Mouse (Mus musculus): ENCODE results near the gene Eya4.

The Eya4 gene

DNA sequence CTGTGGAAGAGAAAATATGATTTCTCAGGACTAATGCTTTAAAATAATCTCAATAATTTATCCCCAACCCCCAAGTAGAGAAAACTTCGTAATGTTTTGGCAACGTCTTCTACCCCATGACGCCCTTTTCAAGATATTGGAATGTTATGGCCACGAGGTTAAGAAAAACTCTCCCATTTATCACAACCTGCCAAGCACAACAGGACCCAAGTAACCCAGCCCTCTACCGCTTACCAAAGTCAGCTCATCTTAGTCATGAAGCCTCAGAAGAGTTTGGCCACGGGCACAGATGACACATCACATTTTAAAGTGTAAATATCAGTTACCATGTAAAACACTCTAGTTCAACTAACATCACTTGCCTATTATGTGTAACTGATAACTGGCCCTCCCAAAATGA is 117.2 kb downstream of the Eya4 start:
- DNase-seq (ENCODE audit: low read depth, low spot score) = no peak

DNA sequence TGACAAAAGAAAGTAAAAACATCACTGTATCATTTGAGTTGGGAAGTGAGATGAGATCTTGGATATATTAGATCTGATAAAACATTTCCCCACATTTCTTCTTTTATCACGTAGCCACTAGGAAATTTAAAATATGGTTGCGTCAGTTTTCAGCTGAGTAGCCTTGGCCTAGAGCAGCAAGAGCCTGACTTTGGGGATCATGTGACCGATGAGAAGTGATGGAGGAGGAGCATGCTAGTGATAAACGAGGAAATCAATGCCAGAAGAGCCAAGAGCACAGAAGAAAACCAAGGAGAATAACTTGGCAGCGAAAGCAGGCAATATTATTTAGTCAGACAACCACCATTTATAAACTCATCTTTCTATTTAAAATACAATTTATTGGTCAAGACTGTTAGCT is 119.7 kb downstream of the Eya4 start:
- no peak for DNase-seq (ENCODE audit: low read depth, low spot score)

DNA sequence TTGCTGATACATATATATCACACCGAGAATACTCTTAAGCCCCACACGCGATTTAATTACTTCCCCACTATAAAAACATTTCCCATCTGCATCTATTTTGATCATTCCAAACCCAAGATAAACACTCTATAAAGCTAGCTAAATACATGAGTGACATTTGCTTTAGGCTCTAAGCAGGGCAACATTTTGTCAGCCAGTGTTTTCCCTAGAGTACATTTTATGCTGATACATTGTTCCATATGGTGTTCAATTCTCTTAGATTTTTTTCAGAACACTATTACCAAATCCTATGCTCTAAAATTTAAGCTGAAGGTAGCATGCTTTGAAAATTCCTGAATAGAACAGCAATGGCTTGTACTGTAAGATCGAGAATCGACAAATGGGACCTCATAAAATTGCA is 127.2 kb downstream of the Eya4 start:
- no peak for DNase-seq (ENCODE audit: low read depth, low spot score)

DNA sequence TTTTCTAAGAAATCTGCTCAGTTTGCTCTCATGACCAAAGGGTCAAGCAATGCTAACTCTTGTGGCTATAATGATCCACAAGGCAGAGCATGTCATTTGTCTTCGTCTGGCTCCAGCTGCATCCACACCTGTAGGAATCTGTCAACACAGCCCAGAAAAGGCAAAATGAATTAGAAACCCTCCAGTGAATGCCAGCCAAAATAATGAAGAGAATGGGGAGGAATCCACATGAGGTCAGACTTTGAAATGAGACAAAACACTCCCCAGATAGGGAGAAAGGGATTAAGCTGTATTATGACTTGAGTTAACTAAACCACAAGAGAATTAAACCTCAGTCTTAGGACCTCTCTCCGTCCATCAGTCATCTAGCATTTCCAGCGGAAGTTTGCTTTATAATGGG is 130.2 kb downstream of the Eya4 start:
- no peak for DNase-seq (ENCODE audit: low read depth, low spot score)

DNA sequence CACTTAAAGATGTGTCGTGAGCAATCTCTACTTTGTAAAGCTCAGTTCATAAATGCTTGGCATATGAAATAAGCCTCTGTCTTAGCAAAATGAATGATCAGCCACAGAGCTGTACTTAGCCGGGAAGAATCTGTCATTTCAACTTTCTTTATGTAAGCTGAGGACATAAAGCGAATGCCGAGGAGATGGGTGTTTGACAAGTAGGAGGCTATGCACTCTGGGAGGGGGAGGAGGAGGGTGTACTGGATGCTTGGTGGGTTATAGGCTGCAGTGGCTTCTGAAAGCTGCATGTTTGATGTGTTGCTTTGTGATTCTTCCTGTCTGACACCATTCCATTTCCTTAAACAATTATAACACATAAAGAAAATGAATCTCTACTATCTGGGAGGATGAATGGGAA is 133.8 kb downstream of the Eya4 start:
- DNase-seq (ENCODE audit: low read depth, low spot score) = no peak

DNA sequence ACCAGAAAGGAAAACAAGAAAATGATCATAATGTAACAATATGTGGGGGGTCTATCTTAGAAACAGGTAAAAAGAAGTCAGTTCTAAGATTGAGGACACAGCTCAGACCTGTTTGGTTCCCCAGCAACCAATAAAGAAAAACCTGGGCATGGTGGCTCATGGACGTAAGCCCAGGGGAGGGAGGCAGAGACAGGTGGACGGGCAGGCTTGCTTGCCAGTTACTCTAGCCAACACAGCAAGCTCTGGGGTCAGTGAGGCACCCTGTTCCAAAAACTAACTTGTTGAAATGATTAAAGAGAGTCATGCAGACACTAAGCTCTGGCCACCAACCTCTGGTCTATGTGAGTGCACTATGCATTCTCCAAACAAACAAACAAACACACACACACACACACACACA is 139.2 kb downstream of the Eya4 start:
- DNase-seq (ENCODE audit: low read depth, low spot score) = no peak

DNA sequence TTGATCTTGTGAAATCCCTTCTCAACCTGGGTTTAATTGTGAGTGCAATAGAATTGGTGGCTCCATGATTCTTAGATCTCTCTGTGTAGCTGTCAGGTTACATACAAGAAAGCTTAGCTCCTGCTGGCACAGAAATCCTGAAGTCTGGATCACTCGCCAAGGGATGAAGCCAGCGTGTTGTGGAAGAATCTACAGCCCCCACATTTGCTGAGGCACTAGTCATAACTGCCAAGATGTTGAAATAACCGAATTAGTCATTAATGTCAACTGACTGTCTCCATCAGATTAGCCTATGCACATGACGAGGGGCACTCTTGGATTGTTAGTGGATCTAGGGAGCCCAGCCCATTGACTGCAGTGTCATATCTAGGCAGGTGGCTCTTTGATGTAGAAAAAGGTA is 146.7 kb downstream of the Eya4 start:
- no peak for DNase-seq (ENCODE audit: low read depth, low spot score)

DNA sequence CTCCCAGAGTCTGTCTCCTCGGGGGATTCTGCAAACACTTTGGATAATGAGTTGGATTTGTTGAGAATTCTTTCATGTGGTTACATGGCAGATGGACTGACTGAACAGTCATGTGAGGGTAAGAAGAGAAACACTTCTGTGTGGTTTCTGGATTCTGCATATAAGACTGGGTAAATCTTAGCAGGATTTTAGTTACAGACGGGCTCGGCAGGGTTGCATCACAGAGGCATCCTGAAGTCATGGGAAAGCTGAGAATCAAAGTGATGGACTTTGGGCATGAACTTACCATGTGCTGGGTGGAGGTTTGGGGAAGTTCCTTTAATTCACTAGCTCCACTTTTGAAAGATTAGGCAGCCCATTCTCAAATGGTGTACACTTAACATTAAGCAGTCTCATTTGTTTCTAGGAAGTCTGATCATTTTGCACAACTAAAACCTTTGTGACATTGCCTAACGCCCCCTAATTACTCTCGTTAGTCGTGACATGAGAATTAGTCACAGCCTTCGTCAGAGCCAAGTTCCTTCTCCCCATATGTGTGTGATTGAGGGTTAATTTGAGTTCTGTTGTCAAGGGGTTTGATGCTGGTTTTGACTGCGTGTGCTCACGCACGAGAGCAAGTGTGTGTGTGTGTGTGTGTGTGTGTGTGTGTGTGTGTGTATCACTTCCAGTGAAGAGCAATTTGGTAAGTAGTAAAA is 147.3 kb downstream of the Eya4 start:
- no peak for DNase-seq (ENCODE audit: low read depth, low spot score)

DNA sequence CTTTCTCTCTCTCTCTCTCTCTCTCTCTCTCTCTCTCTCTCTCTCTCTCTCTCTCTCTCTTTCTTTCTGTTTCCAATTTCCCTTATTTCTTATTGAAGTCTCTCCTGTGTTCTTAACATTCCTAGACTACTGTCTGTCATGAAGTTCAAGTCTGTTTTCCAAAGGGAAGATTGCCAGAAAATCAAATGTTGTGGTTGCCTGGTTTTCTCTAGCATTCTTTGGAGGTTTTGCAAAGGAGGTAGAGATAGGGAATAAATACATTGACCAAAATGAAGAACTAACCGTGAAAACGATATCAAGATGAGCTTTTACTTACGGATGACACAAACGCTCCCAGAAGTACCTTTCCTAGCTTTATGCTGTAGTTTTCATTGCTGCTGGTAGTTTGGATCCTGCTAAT is 148.0 kb downstream of the Eya4 start:
- DNase-seq (ENCODE audit: low read depth, low spot score) = no peak

DNA sequence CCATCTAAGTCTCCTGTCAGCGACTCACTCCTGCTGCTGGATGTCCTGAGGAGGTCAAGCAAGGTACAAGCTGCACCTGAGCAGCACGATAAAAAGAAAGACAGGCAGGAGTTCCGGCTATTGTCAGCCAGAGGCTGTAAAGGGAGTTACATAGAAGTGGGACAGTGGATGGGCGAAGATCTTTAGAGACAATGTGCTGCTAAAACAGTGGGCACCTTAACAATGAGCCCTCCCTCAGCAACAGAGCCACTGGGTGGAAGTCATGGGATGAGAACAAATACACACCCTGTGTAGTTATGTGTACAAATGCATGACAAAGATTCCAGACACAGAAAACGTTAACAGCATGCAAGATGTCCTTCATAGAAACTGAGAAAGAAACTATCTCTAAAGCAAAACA is 152.3 kb downstream of the Eya4 start:
- peak; percentile 5 for DNase-seq (ENCODE audit: low read depth, low spot score)

DNA sequence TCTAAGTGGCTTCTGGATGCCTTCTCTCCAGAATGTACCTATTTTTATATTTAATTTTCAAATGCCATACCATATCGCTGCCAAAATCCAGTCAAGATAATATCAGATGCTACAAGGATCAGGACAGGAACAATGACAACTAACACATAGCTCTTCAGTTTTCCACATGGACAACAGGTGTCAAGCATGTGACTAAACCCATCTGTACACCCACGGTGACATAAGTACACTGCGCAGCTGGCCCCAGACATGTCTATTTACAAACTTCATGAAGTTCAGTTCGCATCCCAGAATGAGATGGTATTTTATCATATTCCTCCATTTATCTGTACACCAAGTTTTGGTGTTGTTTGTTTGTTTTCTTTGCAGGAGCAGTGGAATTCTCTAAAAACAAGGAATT is 154.2 kb downstream of the Eya4 start:
- no peak for DNase-seq (ENCODE audit: low read depth, low spot score)

DNA sequence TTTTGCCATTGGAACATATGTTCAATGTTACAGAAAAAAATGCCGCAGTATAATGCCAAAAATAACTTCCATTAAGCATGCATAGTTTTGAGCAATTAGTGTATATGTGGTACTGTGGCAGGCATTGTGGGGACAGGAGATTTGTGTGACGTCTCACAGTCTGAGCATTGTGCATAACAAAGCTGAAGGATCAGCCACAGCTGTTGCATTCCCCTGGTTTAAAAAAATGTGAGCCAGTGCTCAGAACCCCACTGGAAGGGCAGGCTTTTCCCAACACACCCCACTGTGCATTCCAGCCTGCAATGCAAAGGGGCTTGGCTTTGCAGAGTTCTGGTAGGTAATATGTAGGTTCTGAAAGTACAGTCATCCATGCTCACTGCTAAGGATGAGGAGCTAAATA is 155.2 kb downstream of the Eya4 start:
- DNase-seq (ENCODE audit: low read depth, low spot score) = peak; percentile 36

DNA sequence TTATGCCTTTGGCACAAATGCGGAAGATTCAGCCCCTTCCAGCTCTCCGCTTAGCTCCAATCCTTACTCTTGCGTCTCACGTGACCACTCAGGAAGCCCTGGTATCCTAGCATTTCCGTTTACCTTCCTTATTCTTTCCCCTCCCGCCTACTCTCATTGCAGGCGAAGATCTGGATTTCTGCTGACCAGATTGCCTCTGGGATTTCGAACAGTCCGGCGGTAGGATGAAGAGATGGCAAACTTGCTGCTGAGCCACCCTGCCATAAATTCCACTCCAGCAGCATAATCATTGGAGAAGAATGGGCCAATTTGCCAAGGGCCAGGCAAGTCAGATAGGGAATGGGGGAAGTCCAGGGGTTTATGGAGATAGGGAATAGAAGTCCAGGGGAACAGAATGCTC is 160.8 kb downstream of the Eya4 start:
- no peak for DNase-seq (ENCODE audit: low read depth, low spot score)

DNA sequence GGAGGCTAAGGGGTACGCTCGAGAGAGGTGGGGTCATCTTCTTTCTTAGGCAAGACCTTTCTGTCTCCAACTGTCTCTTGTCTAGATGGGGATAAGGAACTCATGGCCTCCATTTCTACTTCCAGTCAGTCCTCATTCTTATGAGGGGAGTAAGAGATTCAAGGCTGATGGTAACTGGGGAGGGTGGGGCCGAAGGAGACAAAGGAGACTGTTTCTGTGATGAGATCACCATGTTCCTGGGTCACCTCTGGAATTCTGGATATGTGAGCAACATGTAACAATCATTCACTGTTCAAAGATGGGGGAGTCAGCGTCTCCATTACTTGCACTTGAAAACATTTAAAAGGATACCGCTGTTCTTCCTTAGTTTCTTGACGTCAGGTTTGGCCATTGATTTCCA is 165.2 kb downstream of the Eya4 start:
- DNase-seq (ENCODE audit: low read depth, low spot score) = no peak

DNA sequence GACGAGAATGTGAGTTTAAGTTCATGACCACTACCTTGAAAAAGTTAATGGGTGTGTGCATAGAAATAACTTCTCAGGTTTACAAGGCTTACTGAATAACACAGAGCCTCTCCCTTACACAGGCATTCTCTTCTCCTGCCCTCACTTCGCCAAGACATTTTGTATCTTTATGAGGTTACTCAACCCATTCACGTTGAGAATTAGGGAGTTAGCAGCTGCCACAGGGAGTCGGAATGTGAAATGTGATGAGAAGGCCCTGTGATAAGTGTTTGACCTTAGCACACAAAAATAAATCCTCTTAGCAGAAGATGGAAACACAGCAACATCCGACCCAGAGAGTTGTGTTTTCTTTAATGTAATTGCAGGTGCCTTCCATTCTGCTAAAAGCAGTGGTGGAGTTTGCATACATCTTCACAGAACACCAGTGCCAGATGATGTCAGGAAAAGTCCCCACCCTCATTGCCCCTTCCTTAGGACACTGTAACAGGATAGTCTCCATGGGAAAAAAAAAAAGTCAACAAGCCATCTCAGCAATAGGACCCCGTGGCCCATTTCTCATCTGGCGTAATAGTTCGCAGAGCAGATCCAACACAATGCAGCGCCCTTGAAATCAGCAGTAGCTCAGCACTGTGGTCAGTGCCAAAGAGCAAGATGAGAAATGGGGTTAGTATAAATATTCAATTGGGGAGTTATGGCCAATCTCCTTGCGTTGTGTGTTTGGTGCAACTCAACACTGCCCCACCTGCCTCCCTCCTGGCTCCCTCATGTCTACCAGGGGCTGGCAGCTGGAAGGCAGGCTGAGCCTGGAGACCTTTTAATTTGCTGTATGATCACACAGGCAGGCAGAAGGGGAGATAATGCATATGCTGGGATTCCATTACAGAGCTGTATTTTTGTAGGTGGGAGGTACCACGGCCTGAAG is 168.8 kb downstream of the Eya4 start:
- no peak for DNase-seq (ENCODE audit: low read depth, low spot score)

DNA sequence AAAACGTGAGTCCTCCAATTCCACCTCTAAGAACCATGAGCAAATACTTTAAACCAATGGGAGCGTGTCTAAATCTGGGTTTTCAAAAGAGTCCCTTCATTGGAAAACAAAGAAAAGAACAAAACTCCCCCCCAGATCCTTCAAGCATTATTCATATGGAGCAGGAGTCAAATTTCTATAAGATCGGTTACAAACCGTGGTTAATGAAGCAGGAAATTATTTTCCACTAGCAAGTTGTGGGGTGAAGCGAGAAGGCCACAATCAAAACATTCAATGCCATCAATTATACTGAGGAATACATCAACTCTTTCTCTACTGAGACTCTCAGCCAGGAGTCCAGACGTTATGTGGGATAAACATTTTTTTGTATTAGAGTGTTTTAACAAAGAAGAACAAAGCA is 171.3 kb downstream of the Eya4 start:
- DNase-seq (ENCODE audit: low read depth, low spot score) = no peak

DNA sequence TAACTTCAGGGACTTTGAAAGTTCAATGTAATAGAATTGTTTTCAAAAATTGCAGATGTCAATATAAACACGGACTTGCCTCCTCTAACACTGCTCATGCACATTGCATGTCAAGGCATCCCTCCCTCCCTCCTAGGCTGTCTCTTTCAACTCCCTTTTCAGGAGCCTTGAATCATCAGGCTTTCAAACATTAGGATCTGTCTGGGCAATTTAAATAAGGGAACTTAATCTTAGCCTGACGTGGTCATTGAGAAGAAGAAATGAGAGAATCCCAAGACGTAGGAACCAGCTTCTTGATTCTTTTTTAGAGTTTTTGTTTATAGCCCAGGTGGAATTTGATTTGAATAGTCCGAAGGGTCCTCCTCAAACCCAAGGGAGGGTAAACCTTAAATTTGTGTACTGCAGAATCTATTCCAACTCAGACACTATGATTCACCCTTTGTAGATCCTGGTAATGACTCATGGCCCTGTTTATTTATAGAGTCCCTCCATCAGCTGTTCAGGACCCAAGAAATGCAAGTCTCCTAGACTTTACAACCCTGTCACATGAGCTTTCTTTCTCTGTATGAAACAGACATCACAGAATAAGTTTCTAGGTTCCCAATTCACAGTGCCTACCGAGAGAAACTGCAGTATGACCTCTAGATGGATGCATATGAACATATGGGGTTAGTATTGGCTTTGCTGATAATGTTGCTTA is 173.1 kb downstream of the Eya4 start:
- no peak for DNase-seq (ENCODE audit: low read depth, low spot score)

DNA sequence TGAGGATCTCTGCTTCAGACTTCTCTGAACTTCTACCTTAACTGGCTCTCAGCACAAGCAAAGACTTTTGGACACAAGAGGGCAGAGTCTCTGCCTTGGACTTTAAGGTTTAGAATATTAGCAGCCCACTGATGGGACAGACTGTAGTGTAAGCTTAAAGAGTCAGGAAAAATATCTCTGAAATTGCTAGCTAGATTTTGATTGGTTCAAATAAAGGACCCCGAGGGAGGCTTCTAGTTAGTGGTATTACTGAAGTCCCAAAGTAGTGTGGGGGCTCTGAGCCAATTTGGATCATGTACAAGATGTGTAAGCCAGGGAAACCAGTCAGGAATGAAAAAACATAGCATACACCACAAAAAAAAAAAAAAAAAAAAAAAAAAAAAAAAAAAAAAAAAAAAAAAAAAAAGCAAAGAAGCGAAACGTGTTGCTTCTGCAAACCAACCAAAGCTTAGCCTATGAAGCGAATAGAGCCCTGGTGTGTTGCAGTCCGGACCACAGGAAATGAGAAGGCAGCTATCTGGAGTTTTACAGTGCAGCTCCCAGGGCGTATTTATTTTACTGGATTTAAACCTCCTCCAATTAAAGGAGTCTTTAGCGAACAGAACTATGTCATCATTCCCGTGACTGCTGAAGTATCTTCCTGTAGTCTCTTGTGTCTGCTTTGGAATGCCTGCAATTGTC is 173.8 kb downstream of the Eya4 start:
- no peak for DNase-seq (ENCODE audit: low read depth, low spot score)

DNA sequence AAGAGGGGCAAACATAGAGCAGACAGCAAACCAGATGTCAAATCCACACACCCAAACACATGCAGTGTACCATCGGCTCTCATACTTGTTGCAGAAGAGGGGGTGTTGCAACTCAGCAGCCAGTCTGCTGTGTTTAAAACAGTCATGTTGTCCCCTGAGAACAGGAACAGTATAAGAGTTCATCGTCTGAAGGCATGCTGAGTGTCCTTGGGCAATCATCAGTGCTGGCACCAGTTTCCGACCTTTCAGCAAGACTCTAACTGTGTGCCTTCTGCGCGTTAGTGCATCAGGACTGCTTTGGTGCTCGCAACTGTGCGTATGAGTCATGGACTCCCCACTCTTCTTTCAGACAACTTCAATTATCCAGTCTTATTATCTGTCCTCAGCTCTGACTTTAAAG is 179.0 kb downstream of the Eya4 start:
- DNase-seq (ENCODE audit: low read depth, low spot score) = no peak

DNA sequence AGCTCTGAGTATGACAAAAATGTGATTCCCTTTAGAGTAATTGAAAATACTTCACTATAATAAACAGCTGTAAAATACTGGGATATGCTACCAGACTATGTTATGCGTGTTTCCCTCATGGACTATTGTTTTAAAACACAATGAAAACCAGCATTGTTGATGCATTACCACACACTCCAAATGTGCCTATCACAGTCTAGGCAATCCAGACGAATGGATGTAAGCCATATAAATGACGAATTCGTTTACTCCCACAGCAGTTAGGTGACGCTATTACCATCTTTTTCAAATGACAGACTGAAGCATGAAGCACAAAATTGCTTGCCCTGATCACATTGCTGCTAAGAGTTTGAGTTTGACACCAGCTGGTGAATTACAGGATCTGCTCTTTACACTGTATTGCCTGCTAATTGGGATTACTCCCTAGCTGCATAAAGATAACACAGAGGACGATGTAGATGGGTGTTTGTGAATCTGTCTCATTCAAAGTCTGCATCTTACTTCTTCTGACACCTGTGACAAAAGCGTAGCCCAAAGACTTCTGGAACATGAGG is 185.4 kb downstream of the Eya4 start:
- DNase-seq (ENCODE audit: low read depth, low spot score) = no peak

DNA sequence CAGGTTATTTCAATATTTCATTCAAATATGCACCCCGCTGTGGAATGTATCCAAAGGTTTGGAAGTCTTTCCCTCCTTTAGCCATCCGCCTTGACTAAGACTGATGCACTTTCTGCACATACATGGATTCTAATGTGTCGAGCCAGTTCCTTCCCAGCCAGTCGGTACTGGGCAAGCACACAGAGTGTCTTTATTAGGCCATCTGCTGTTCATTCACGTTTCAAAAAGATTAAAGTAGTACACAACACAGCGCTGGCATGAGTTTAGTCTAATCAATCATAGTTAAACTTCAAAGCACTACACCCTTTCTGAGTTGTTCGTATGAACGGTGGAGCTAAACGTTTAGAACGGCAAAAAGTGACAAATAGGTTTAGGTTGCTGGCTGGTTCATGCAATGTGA is 190.7 kb downstream of the Eya4 start:
- no peak for DNase-seq (ENCODE audit: low read depth, low spot score)

DNA sequence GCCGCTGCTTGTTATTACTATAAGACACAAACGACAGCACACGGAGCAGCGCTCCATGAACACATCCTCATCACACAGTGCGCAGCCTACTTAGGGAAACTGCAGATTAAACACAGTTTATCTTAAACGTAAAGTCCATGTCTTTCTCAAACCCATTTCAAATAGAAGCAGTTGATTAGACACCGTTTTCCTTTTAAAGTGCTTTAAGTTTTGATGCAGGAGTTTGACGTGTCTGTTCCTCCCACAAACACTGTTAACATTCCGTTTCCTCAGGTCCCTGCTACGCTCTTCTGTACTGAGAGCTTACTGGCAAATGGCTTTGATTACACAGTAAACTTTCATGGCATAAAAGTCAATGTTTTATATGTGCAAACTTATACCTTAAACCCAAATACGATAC is 191.4 kb downstream of the Eya4 start:
- no peak for DNase-seq (ENCODE audit: low read depth, low spot score)

Data from ES-CJ7 (cell line).